Mouse (Mus musculus): ENCODE measurements around the gene Tmem151a. TPM values are rescaled to one million over a fixed set of nuclear protein-coding genes. Genes with fewer than 3 reads are reported as not detected.
"Not testable (repeated sequence)": the region's sequence is repeated elsewhere in the genome, so short reads cannot be mapped to it uniquely, and the experiment has no call there.

Tmem151a gene
- polyA plus RNA-seq, 1 experiment from 2014 or later, result 0.89 TPM

DNA sequence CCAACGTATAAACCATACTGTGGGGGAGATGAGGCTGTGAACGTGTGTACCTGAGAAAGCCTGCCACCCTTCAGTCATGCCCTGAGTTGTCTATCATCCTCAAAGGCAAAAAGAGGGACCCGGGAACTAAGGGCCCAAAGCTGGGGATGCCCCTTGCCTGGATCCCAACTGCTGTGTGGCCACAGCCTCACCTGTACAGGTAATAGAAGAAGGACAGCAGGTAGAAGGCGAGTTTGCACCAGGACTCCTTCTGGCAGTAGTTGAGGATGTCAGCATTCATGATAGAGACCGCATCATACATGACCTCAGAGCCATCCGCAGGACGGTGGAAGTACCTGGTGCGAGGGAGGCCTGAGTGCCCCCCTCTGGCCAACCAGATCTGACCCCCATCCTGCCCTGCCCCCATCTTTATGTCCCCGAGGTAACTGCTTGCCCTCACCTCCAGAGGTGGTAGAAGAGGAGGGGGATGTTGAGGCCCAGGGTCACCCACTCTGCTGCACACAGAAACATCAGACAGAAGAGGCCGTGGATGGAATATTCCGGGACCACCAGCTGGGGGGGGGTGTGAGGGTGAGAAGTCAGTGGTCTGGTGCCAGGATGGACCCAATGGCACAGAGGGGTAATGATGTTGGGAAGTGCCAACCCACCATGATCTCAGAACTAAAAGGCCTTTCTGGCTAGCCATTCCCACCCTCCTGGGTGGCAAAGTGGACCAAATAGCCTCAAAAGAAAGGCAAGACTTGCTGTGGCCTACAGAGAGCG lies 8.3 kb upstream of the Tmem151a start:
- Histone ChIP-seq H3K36me3 (peaks cover 30% of the 10 kb centered on the region), H3K27ac (no peak overlapping the region), H3K27me3 (peaks cover 33% of the 10 kb centered on the region), H3K9me3 (replicated peaks) (no peaks in the 10 kb centered on the region), H3K4me1 (replicated peaks) (peaks cover 58% of the 10 kb centered on the region), H3K9ac (no peak overlapping the region; the same call in 1 of the 2 replicates), H3K4me2 (no peak overlapping the region), H3K4me3 (replicated peaks) (no peak overlapping the region)
- no peak for ATAC-seq (ENCODE audit: low read depth)
- no peak for DNase-seq
- 63% methylated on average over 12 of the region's 12 CpGs for WGBS (ENCODE audit: insufficient replicate concordance)

DNA sequence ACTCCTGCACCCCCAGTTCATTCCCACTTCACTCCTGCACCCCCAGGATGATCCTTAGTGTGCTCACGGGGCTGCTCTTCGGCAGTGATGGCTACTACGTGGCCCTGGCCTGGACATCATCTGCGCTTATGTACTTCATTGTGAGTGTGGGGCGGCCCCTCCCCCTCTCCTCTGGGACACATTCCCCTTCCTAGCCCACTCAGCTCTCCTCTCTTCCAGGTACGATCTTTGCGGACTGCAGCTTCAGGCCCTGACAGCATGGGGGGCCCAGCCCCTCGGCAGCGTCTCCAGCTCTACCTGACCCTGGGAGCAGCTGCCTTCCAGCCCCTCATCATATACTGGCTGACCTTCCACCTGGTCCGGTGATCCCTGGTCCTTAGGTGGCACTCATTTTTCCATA lies 6.8 kb upstream of the Tmem151a start:
- H3K4me2 ChIP-seq, result no peak overlapping the region
- H3K27ac ChIP-seq, result no peak overlapping the region
- no peak overlapping the region for H3K9ac ChIP-seq
- DNase-seq (no peak), ATAC-seq (ENCODE audit: low read depth) (no peak)
- H3K36me3 ChIP-seq, result peaks cover 30% of the 10 kb centered on the region
- no peaks in the 10 kb centered on the region for H3K9me3 ChIP-seq (replicated peaks)
- H3K27me3 ChIP-seq, result peaks cover 28% of the 10 kb centered on the region
- H3K4me1 ChIP-seq (replicated peaks), result peaks cover 51% of the 10 kb centered on the region
- 78% methylated on average over 10 of the region's 10 CpGs for WGBS (ENCODE audit: insufficient replicate concordance)
- no peak overlapping the region for H3K4me3 ChIP-seq (replicated peaks)

DNA sequence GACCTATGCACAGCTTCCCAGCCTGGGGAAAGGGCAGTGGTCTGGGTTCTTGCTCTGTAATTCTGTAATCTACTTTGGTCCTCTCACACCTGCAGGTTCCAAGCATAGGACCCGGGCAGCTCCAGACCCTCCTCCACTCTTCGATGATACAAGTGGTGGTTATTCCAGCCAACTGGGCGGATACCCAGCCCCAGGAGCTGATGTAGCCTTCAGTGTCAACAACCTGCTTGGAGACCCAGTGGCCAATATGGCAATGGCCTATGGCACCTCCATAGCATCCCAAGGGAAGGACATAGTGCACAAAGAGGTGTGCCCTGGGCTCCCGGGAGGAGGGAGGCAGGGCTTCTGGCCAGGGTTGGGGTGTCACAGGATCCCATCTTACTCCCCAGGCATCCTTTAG lies 4.0 kb upstream of the Tmem151a start:
- no peak for DNase-seq
- Histone ChIP-seq H3K4me3 (replicated peaks) (peak overlapping the region; percentile 77), H3K9me3 (replicated peaks) (no peaks in the 10 kb centered on the region), H3K4me2 (peak overlapping the region; percentile 82), H3K27me3 (peaks cover 32% of the 10 kb centered on the region), H3K9ac (peak overlapping the region; percentile 77), H3K36me3 (peaks cover 30% of the 10 kb centered on the region), H3K4me1 (replicated peaks) (peaks cover 43% of the 10 kb centered on the region), H3K27ac (no peak overlapping the region)
- WGBS (ENCODE audit: insufficient replicate concordance), result 78% methylated on average over 4 of the region's 4 CpGs
- ATAC-seq (ENCODE audit: low read depth), result no peak

- under 1% methylated on average over 58 of the region's 58 CpGs for WGBS (ENCODE audit: insufficient replicate concordance)
- Histone ChIP-seq H3K4me3 (replicated peaks) (peak within 1 kb of the TSS; percentile 77), H3K27ac (peak within 1 kb of the TSS; percentile 84), H3K9me3 (replicated peaks) (no peaks in the 10 kb centered on the region), H3K9ac (peak within 1 kb of the TSS; percentile 77), H3K4me2 (peak within 1 kb of the TSS; percentile 82), H3K36me3 (peaks cover 30% of the 10 kb centered on the region), H3K27me3 (peaks cover 44% of the 10 kb centered on the region), H3K4me1 (replicated peaks) (peaks cover 34% of the 10 kb centered on the region)
- ATAC-seq (ENCODE audit: low read depth) (peak; percentile 92), DNase-seq (peak; percentile 90)
These were observed 2.8 kb upstream of the Tmem151a start, which contains the start of gene Yif1a for GRCm38 (mm10) chr19:5087884-5088728. Gene Yif1a (plus strand): TSS chr19:5088538.

GRCm38 (mm10) chr19:5086533-5086932 lies 1.2 kb upstream of the Tmem151a start:
- H3K4me2 ChIP-seq; H3K9ac ChIP-seq; H3K27ac ChIP-seq; H3K9me3 ChIP-seq (replicated peaks); ATAC-seq (ENCODE audit: low read depth); DNase-seq; H3K4me3 ChIP-seq (replicated peaks): not testable (repeated sequence)
- WGBS (ENCODE audit: insufficient replicate concordance), result 40% methylated on average over 4 of the region's 4 CpGs
- Histone ChIP-seq H3K4me1 (replicated peaks) (peaks cover 34% of the 10 kb centered on the region), H3K36me3 (peaks cover 17% of the 10 kb centered on the region), H3K27me3 (peaks cover 60% of the 10 kb centered on the region)

GRCm38 (mm10) chr19:5084834-5085144 lies 542 bp downstream of the Tmem151a start:
- no peak for DNase-seq
- peak overlapping the region; percentile 84 for H3K4me2 ChIP-seq
- H3K9me3 ChIP-seq (replicated peaks), result no peaks in the 10 kb centered on the region
- H3K36me3 ChIP-seq, result 0 out of 2 replicates have a peak, but pooled peaks cover 2% of the 10 kb centered on the region
- 7% methylated on average over 15 of the region's 15 CpGs for WGBS (ENCODE audit: insufficient replicate concordance)
- H3K4me3 ChIP-seq (replicated peaks), result peak overlapping the region; percentile 62
- no peak overlapping the region for H3K27ac ChIP-seq
- no peak overlapping the region for H3K9ac ChIP-seq
- no peak for ATAC-seq (ENCODE audit: low read depth)
- peaks cover 77% of the 10 kb centered on the region for H3K27me3 ChIP-seq
- H3K4me1 ChIP-seq (replicated peaks), result peaks cover 34% of the 10 kb centered on the region

DNA sequence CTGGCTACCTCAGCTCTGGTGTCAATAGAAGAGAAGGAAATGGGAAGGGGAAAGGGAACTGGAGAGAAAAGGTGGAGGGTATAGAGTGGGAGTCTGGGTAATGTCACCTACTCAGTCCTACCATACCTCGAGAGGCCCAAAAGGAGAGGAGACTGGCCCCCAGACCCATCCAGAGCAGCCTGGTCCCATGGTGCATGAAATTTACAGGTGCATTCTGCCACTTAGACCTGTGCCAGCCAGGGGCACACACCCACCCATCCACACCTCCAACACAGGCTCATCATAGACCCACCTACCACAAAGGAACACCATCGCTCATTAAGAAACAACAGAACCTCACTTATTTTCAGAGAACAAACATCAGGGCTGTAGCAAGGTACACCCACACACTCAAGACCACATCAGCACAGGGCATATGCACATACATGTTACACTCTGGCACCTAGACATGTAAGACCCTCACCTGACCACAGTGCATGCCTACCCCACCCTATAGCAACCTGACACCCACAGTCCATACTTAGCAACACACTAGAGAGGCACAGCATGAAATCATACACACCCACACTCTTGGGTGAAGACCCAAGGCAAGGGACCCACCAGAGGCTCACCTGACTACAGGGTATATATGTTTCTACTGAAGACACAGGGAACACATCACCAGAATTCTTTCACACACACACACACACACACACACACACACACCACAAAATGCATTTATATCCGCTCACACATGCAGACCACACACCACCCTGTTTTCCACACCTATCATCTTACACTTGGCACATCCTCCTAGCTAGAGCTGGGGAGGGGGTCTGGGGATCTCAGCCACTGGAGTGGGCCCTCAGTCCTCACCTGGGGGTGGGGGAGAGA lies 1.1 kb downstream of the Tmem151a start:
- no peaks in the 10 kb centered on the region for H3K36me3 ChIP-seq
- peaks cover 29% of the 10 kb centered on the region for H3K4me1 ChIP-seq (replicated peaks)
- no peak overlapping the region for H3K9ac ChIP-seq
- DNase-seq (no peak), ATAC-seq (ENCODE audit: low read depth) (no peak)
- peaks cover 81% of the 10 kb centered on the region for H3K27me3 ChIP-seq
- WGBS (ENCODE audit: insufficient replicate concordance), result 62% methylated on average over 3 of the region's 3 CpGs
- peak overlapping the region; percentile 84; the same call in 1 of the 2 replicates for H3K4me2 ChIP-seq
- H3K27ac ChIP-seq, result no peak overlapping the region
- no peaks in the 10 kb centered on the region for H3K9me3 ChIP-seq (replicated peaks)
- H3K4me3 ChIP-seq (replicated peaks), result peak overlapping the region; percentile 62; the same call in 1 of the 2 replicates

GRCm38 (mm10) chr19:5082596-5082995 lies 2.7 kb downstream of the Tmem151a start:
- Histone ChIP-seq H3K4me1 (replicated peaks) (peaks cover 20% of the 10 kb centered on the region), H3K9ac (no peak overlapping the region), H3K4me3 (replicated peaks) (no peak overlapping the region), H3K4me2 (no peak overlapping the region), H3K36me3 (no peaks in the 10 kb centered on the region), H3K9me3 (replicated peaks) (no peaks in the 10 kb centered on the region), H3K27me3 (peaks cover 85% of the 10 kb centered on the region), H3K27ac (no peak overlapping the region)
- WGBS (ENCODE audit: insufficient replicate concordance), result 47% methylated on average over 24 of the region's 24 CpGs
- DNase-seq (no peak), ATAC-seq (ENCODE audit: low read depth) (no peak)

GRCm38 (mm10) chr19:5082005-5082404 lies 3.3 kb downstream of the Tmem151a start:
- ATAC-seq (ENCODE audit: low read depth) (no peak), DNase-seq (no peak)
- Histone ChIP-seq H3K4me3 (replicated peaks) (no peak overlapping the region), H3K4me2 (no peak overlapping the region), H3K9ac (no peak overlapping the region), H3K36me3 (no peaks in the 10 kb centered on the region), H3K9me3 (replicated peaks) (no peaks in the 10 kb centered on the region), H3K27me3 (peaks cover 80% of the 10 kb centered on the region), H3K4me1 (replicated peaks) (peaks cover 14% of the 10 kb centered on the region), H3K27ac (no peak overlapping the region)
- 53% methylated on average over 18 of the region's 18 CpGs for WGBS (ENCODE audit: insufficient replicate concordance)

DNA sequence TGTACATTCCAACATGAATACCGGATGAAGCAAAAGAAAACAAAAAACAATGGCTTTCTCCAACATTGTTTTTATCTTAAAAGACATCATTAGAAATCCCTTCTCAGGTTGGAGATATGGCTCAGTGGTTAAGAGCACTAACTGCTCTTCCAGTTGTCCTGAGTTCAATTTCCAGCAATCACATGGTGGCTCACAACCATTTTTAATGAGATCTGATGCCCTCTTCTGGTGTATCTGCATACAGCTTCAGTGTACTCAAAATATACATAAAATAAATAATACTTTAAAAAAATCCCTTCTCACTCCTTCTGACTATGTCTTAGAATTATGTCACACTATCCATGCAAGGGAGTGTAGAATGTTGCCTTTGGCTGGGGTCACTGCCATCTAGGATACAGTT lies 6.1 kb downstream of the Tmem151a start:
- no peaks in the 10 kb centered on the region for H3K4me1 ChIP-seq (replicated peaks)
- peaks cover 71% of the 10 kb centered on the region for H3K27me3 ChIP-seq
- no peak overlapping the region for H3K27ac ChIP-seq
- ATAC-seq (ENCODE audit: low read depth) (no peak), DNase-seq (no peak)
- 69% methylated on average over 1 of the region's 1 CpGs for WGBS (ENCODE audit: insufficient replicate concordance)
- H3K9ac ChIP-seq, result no peak overlapping the region
- no peak overlapping the region for H3K4me3 ChIP-seq (replicated peaks)
- H3K4me2 ChIP-seq, result no peak overlapping the region
- H3K36me3 ChIP-seq, result no peaks in the 10 kb centered on the region
- H3K9me3 ChIP-seq (replicated peaks), result no peaks in the 10 kb centered on the region

- no peak overlapping the region for H3K9ac ChIP-seq
- DNase-seq (no peak), ATAC-seq (ENCODE audit: low read depth) (no peak)
- peaks cover 62% of the 10 kb centered on the region for H3K27me3 ChIP-seq
- H3K4me3 ChIP-seq (replicated peaks), result no peak overlapping the region
- H3K4me2 ChIP-seq, result no peak overlapping the region
- H3K27ac ChIP-seq, result no peak overlapping the region
- H3K9me3 ChIP-seq (replicated peaks), result no peaks in the 10 kb centered on the region
- H3K36me3 ChIP-seq, result no peaks in the 10 kb centered on the region
- H3K4me1 ChIP-seq (replicated peaks), result peaks cover 42% of the 10 kb centered on the region
- 30% methylated on average over 5 of the region's 5 CpGs for WGBS (ENCODE audit: insufficient replicate concordance)
These were observed 11.8 kb downstream of the Tmem151a start for GRCm38 (mm10) chr19:5073518-5073917.

All from liver, embryonic 13.5 days (tissue).